Mouse (Mus musculus): ENCODE results near the gene Il1rap.

Gene Il1rap

GRCm38 (mm10) chr16:26581048-26581912 lies at the start of gene Il1rap:
Gene Il1rap, plus strand, starts transcription at chr16:26581704.
- peak; percentile 93 for DNase-seq (ENCODE audit: low spot score)

GRCm38 (mm10) chr16:26532287-26532686 lies 49.2 kb upstream of the Il1rap start:
- no peak for DNase-seq (ENCODE audit: low spot score)

- DNase-seq (ENCODE audit: low spot score): no peak
Measured at GRCm38 (mm10) chr16:26546170-26546878, 35.2 kb upstream of the Il1rap start.

GRCm38 (mm10) chr16:26546879-26547206 lies 34.7 kb upstream of the Il1rap start:
- no peak for DNase-seq (ENCODE audit: low spot score)

- no peak for DNase-seq (ENCODE audit: low spot score)
Measured at GRCm38 (mm10) chr16:26549221-26549620, 32.3 kb upstream of the Il1rap start.

- DNase-seq (ENCODE audit: low spot score): no peak
Measured at GRCm38 (mm10) chr16:26552234-26552633, 29.3 kb upstream of the Il1rap start.

- DNase-seq (ENCODE audit: low spot score): no peak
Measured at GRCm38 (mm10) chr16:26558797-26559196, 22.7 kb upstream of the Il1rap start.

- DNase-seq (ENCODE audit: low spot score): no peak
Measured at GRCm38 (mm10) chr16:26561743-26562142, 19.8 kb upstream of the Il1rap start.

GRCm38 (mm10) chr16:26562771-26563170 lies 18.7 kb upstream of the Il1rap start:
- no peak for DNase-seq (ENCODE audit: low spot score)

- no peak for DNase-seq (ENCODE audit: low spot score)
Measured at GRCm38 (mm10) chr16:26569387-26569978, 12.0 kb upstream of the Il1rap start.

- DNase-seq (ENCODE audit: low spot score): no peak
Measured at GRCm38 (mm10) chr16:26571836-26572235, 9.7 kb upstream of the Il1rap start.

GRCm38 (mm10) chr16:26574173-26574572 lies 7.3 kb upstream of the Il1rap start:
- no peak for DNase-seq (ENCODE audit: low spot score)

GRCm38 (mm10) chr16:26581913-26582376 lies 441 bp downstream of the Il1rap start:
- no peak for DNase-seq (ENCODE audit: low spot score)

- DNase-seq (ENCODE audit: low spot score): no peak
Measured at GRCm38 (mm10) chr16:26585806-26586205, 4.3 kb downstream of the Il1rap start.

GRCm38 (mm10) chr16:26590897-26591570 lies 9.5 kb downstream of the Il1rap start:
- no peak for DNase-seq (ENCODE audit: low spot score)

GRCm38 (mm10) chr16:26596440-26596839 lies 14.9 kb downstream of the Il1rap start:
- DNase-seq (ENCODE audit: low spot score): no peak

- DNase-seq (ENCODE audit: low spot score): no peak
Measured at GRCm38 (mm10) chr16:26597307-26597706, 15.8 kb downstream of the Il1rap start.

- DNase-seq (ENCODE audit: low spot score): no peak
Measured at GRCm38 (mm10) chr16:26598591-26598990, 17.1 kb downstream of the Il1rap start.

- no peak for DNase-seq (ENCODE audit: low spot score)
Measured at GRCm38 (mm10) chr16:26601482-26601881, 20.0 kb downstream of the Il1rap start.

- no peak for DNase-seq (ENCODE audit: low spot score)
Measured at GRCm38 (mm10) chr16:26604621-26605020, 23.1 kb downstream of the Il1rap start.

- no peak for DNase-seq (ENCODE audit: low spot score)
Measured at GRCm38 (mm10) chr16:26608003-26608402, 26.5 kb downstream of the Il1rap start.

- DNase-seq (ENCODE audit: low spot score): no peak
Measured at GRCm38 (mm10) chr16:26610508-26610907, 29.0 kb downstream of the Il1rap start.

Data from T-cell, adult 2 months (primary cell).